Comparison of ENCODE assay signal across 18 mouse cellular contexts in genomic region chr2:6207736-6208135, GRCm38 (mm10).
"Had no signal": no experiment of that assay in that cellular context is flagged by ENCODE, and none has a peak within 500 bp of the region (broad histone marks: within the 10 kb centered on the region; RNA-seq: fewer than 3 reads in every experiment).

No protein-coding gene starts in this region.

- H3K27ac ChIP-seq: midbrain, embryonic 10.5 days; midbrain, embryonic 12.5 days; neural tube, embryonic 13.5 days; neural tube, embryonic 15.5 days had no signal

- H3K9ac ChIP-seq: lung, embryonic 14.5 days; midbrain, embryonic 12.5 days; neural tube, embryonic 13.5 days; neural tube, embryonic 15.5 days had no signal

- ATAC-seq: midbrain, embryonic 16.5 days had no signal

- DNase-seq: lung, embryonic 14.5 days; lung, postnatal 10 days; lung, postnatal 4 days; midbrain, embryonic 14.5 days; retina, postnatal 1 day; right cerebral cortex, adult 18-20 months; right cerebral cortex, postnatal 25 days; right cerebral cortex, postnatal 4 days; spleen, adult 18-20 months; thymus, adult 18-20 months; thymus, postnatal 25 days; thymus, postnatal 4 days had no signal

- H3K9me3 ChIP-seq: midbrain, embryonic 10.5 days; midbrain, embryonic 12.5 days; neural tube, embryonic 13.5 days; neural tube, embryonic 15.5 days had no signal

- H3K4me2 ChIP-seq: lung, embryonic 14.5 days; midbrain, embryonic 12.5 days; neural tube, embryonic 13.5 days; neural tube, embryonic 15.5 days had no signal

- H3K36me3 ChIP-seq: midbrain, embryonic 10.5 days; midbrain, embryonic 12.5 days; neural tube, embryonic 13.5 days; neural tube, embryonic 15.5 days had no signal

- H3K4me3 ChIP-seq: midbrain, embryonic 10.5 days; midbrain, embryonic 12.5 days; myocyte; neural tube, embryonic 13.5 days; neural tube, embryonic 15.5 days had no signal

- H3K27me3 ChIP-seq: midbrain, embryonic 12.5 days; neural tube, embryonic 13.5 days; neural tube, embryonic 15.5 days had no signal
